Mouse (Mus musculus) cerebellum, adult 11 months (tissue): ENCODE measurements around the gene Mbd5.

Source experiments
- DNase-seq: peaks from one replicate; pipeline ENCODE4 v3.0.0; 2022

Mbd5 gene

GRCm38 (mm10) chr2:49350852-49351251 is 401.5 kb downstream of the Mbd5 start:
- DNase-seq = no peak

- no peak for DNase-seq
Measured at GRCm38 (mm10) chr2:49354066-49354465, 404.8 kb downstream of the Mbd5 start.

GRCm38 (mm10) chr2:49355867-49356266 is 406.6 kb downstream of the Mbd5 start:
- no peak for DNase-seq

- no peak for DNase-seq
Measured at GRCm38 (mm10) chr2:49358128-49358814, 409.0 kb downstream of the Mbd5 start.

GRCm38 (mm10) chr2:49358839-49359520 is 409.7 kb downstream of the Mbd5 start:
- peak; percentile 8 for DNase-seq

- DNase-seq = no peak
Measured at GRCm38 (mm10) chr2:49359706-49360105, 410.4 kb downstream of the Mbd5 start.

GRCm38 (mm10) chr2:49364546-49364945 is 415.2 kb downstream of the Mbd5 start:
- DNase-seq = no peak

- DNase-seq = no peak
Measured at GRCm38 (mm10) chr2:49366878-49367545, 417.7 kb downstream of the Mbd5 start.

GRCm38 (mm10) chr2:49367546-49367917 is 418.2 kb downstream of the Mbd5 start:
- no peak for DNase-seq

- no peak for DNase-seq
Measured at GRCm38 (mm10) chr2:49371632-49372031, 422.3 kb downstream of the Mbd5 start.

- DNase-seq = no peak
Measured at GRCm38 (mm10) chr2:49372586-49372985, 423.3 kb downstream of the Mbd5 start.
